Comparison of ENCODE assay signal across 16 mouse cellular contexts in the genomic region with DNA sequence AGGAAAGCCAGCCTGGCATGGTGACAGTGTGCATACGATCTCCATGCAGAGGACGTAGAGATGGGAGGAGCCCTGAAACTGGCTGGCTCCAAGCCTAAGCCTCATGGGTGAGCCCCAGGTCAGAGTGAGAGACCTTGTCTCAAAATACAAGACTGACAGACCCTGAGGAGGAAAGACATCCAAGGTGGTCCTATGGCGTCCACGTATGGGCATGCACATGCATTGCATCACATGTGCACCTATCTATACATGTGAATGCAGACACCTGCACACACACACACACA.
A peak's percentile ranks its signal among the peaks of the same experiment; 100 is the strongest.
DNase-seq lines count a peak whose midpoint lies in the region; ATAC-seq and TF ChIP-seq lines count a peak whose summit lies in the region.
"Had no signal": no experiment of that assay in that cellular context is flagged by ENCODE, and none has a peak within 500 bp of the region (broad histone marks: within the 10 kb centered on the region; RNA-seq: fewer than 3 reads in every experiment).

No protein-coding gene starts in this region.

- H3K36me3 ChIP-seq in limb, embryonic 11.5 days (ENCODE audit: control insufficient read depth, insufficient read depth, low read length) = no peaks in the 10 kb centered on the region
- H3K36me3 ChIP-seq in neural tube, embryonic 15.5 days = no peaks in the 10 kb centered on the region
- H3K36me3 ChIP-seq: heart, embryonic 12.5 days had no signal

- H3K9ac ChIP-seq in limb, embryonic 11.5 days (ENCODE audit: low read length) = no peak overlapping the region
- H3K9ac ChIP-seq in neural tube, embryonic 15.5 days (replicated peaks) = no peak overlapping the region
- H3K9ac ChIP-seq: heart, embryonic 12.5 days; lung, embryonic 14.5 days had no signal

- 77% methylated on average over 4 of the region's 4 CpGs for WGBS in limb, embryonic 11.5 days
- 67% methylated on average over 4 of the region's 4 CpGs for WGBS in neural tube, embryonic 15.5 days

- 0 out of 2 replicates have a peak, but pooled peaks have one; percentile 9 for ATAC-seq in limb, embryonic 11.5 days (ENCODE audit: insufficient number of reproducible peaks, low FRiP score, low TSS enrichment, low read depth)
- ATAC-seq in neural tube, embryonic 15.5 days (ENCODE audit: low FRiP score) = peak; percentile 41; the same call in 1 of the 2 replicates
- ATAC-seq: hindbrain, postnatal 0 days had no signal

- H3K4me2 ChIP-seq in limb, embryonic 11.5 days (ENCODE audit: low read depth, severe bottlenecking) = peak overlapping the region; percentile 3; the same call in 1 of the 2 replicates
- H3K4me2 ChIP-seq in neural tube, embryonic 15.5 days = no peak overlapping the region
- H3K4me2 ChIP-seq: heart, embryonic 12.5 days; liver, embryonic 11.5 days; lung, embryonic 14.5 days had no signal

- no peak overlapping the region for H3K4me3 ChIP-seq in layer of hippocampus, adult 2 months
- no peak overlapping the region for H3K4me3 ChIP-seq in limb, embryonic 11.5 days (ENCODE audit: low read depth, low read length)
- no peak overlapping the region for H3K4me3 ChIP-seq in neural tube, embryonic 15.5 days (replicated peaks)
- H3K4me3 ChIP-seq: heart, embryonic 12.5 days had no signal

- DNase-seq in heart, adult 11 months = peak; percentile 57
- DNase-seq in heart, postnatal 4 days = no peak
- DNase-seq in layer of hippocampus, adult 2 months (ENCODE audit: low spot score in 2 of 2) = no peak
- no peak for DNase-seq in layer of hippocampus, adult 9-11 months
- no peak for DNase-seq in limb, embryonic 11.5 days (ENCODE audit: low spot score)
- no peak for DNase-seq in cerebellum, adult 11 months
- DNase-seq: adrenal gland, postnatal 25 days; cerebellum, adult 11-12 months; cerebellum, postnatal 14 days; kidney, adult 8-10 months; lung, embryonic 14.5 days; lung, postnatal 36 days had no signal

- 0 out of 2 replicates have a peak overlapping the region, but pooled peaks have one; percentile 33 for H3K27ac ChIP-seq in layer of hippocampus, adult 2 months
- peak overlapping the region; percentile 78; the same call in 1 of the 2 replicates for H3K27ac ChIP-seq in limb, embryonic 11.5 days (replicated peaks; ENCODE audit: low read depth, low read length)
- H3K27ac ChIP-seq in neural tube, embryonic 15.5 days (replicated peaks) = no peak overlapping the region
- H3K27ac ChIP-seq: hindbrain, postnatal 0 days had no signal

- no peak for TF ChIP-seq CTCF in layer of hippocampus, adult 2 months (conservative IDR thresholded peaks at IDR 0.05)

- H3K27me3 ChIP-seq in limb, embryonic 11.5 days (ENCODE audit: control insufficient read depth, insufficient read depth, low read length) = no peaks in the 10 kb centered on the region
- peaks cover 48% of the 10 kb centered on the region for H3K27me3 ChIP-seq in neural tube, embryonic 15.5 days (replicated peaks)

- H3K9me3 ChIP-seq in limb, embryonic 11.5 days (ENCODE audit: control insufficient read depth, low read length) = no peaks in the 10 kb centered on the region
- H3K9me3 ChIP-seq in neural tube, embryonic 15.5 days (replicated peaks) = no peaks in the 10 kb centered on the region
- H3K9me3 ChIP-seq: heart, embryonic 12.5 days had no signal

- H3K4me1 ChIP-seq in limb, embryonic 11.5 days (ENCODE audit: control insufficient read depth, insufficient read depth, low read length) = peaks cover 18% of the 10 kb centered on the region
- H3K4me1 ChIP-seq in neural tube, embryonic 15.5 days = peaks cover 27% of the 10 kb centered on the region
